Mouse (Mus musculus) small intestine, adult 2 months (tissue): Measurements from ENCODE around the gene Oaz2.

ENCODE experiments used
- CTCF ChIP-seq: fragments of 200-500 bp; IDR thresholded peaks from 2 replicates; pipeline ENCODE4 v1.5.1; 2012; ENCODE audit warnings: low read depth, mild to moderate bottlenecking, control low read depth, inconsistent platforms, low read length, moderate library complexity, mixed read lengths; ENCODE audit not compliant: insufficient replicate concordance, insufficient read length; ENCODE audit errors: extremely low read depth
- POLR2A ChIP-seq: fragments of 200-500 bp; IDR thresholded peaks from 2 replicates; pipeline ENCODE4 v1.6.1; 2012; ENCODE audit warnings: low read depth, mild to moderate bottlenecking, control low read depth, inconsistent platforms, low read length, moderate library complexity

DNA sequence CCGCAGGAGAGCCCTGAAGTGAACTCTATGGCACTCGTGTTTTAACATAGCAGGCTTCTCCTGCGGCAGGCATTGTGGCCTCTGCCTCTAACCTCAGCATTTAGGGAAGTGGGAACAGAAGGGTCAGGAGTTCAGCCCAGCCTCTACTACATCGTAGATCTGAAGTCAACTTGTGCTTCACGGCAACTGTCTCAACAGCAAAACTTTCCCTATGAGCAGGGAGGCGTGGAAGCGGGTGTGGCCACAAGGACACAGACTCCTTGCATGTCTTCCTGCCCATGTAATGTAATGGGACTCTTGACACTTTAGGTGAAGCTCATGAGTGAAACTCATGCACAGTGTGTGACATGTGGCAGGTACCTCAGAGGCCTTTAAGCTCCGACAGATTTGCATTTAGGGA lies 12.3 kb upstream of the Oaz2 start:
- no peak for TF ChIP-seq POLR2A
- no peak for TF ChIP-seq CTCF
